Mouse (Mus musculus) midbrain, embryonic 14.5 days (tissue): Measurements from ENCODE around the gene Gata2. TPM values are rescaled to one million over a fixed set of nuclear protein-coding genes. Genes with fewer than 3 reads are reported as not detected.

Experiments
- ATAC-seq: fragments of 200-750 bp; cut with Nextera tagmentation; 2 replicates; pipeline ENCODE4 v1.8.0; 2017; ENCODE audit warnings: moderate number of reproducible peaks, moderate library complexity; ENCODE audit not compliant: low FRiP score, low TSS enrichment
- DNase-seq: peaks from one replicate; pipeline ENCODE4 v3.0.0-alpha.2; 2015
- H3K27ac ChIP-seq: fragments of 300-500 bp; sonication (generic); replicated peaks from 2 replicates; pipeline ENCODE4 v1.5.1; 2014; ENCODE audit warnings: mild to moderate bottlenecking, low read depth, low read length, moderate library complexity
- H3K27me3 ChIP-seq: fragments of 300-500 bp; sonication (generic); 2 replicates; pipeline ENCODE4 v1.6.1; 2014; ENCODE audit warnings: low read length, control low read depth, mixed read lengths; ENCODE audit not compliant: control insufficient read depth, insufficient read depth
- H3K36me3 ChIP-seq: fragments of 300-500 bp; sonication (generic); 2 replicates; pipeline ENCODE4 v1.6.1; 2014; ENCODE audit warnings: low read length, control low read depth; ENCODE audit not compliant: control insufficient read depth, insufficient read depth
- H3K4me1 ChIP-seq: fragments of 300-500 bp; sonication (generic); 2 replicates; pipeline ENCODE4 v1.6.1; 2014; ENCODE audit warnings: mild to moderate bottlenecking, antibody characterized with exemption, low read length, control low read depth; ENCODE audit not compliant: control insufficient read depth, insufficient read depth
- H3K4me2 ChIP-seq: fragments of 300-500 bp; sonication (generic); 2 replicates; pipeline ENCODE4 v1.6.1; 2014; ENCODE audit warnings: mild to moderate bottlenecking, low read length, moderate library complexity
- H3K4me3 ChIP-seq: fragments of 300-500 bp; sonication (generic); replicated peaks from 2 replicates; pipeline ENCODE4 v1.5.1; 2014; ENCODE audit warnings: low read depth, low read length
- H3K9ac ChIP-seq: fragments of 300-500 bp; sonication (generic); replicated peaks from 2 replicates; pipeline ENCODE4 v1.6.1; 2014; ENCODE audit warnings: mild to moderate bottlenecking, low read length, moderate library complexity
- H3K9me3 ChIP-seq: fragments of 300-500 bp; sonication (generic); 2 replicates; pipeline ENCODE4 v1.6.1; 2016; ENCODE audit warnings: low read length, control low read depth, mixed read lengths; ENCODE audit not compliant: control insufficient read depth
- WGBS: fragments of 180-500 bp; shearing (Covaris S2); extraction: QIAGEN DNeasy Blood & Tissue Kit; methylation state at CpG from one replicate; pipeline ENCODE4 v1.1.7; 2014; 5-methylcytosine and 5-hydroxymethylcytosine counted together
- polyA plus RNA-seq: library from polyadenylated mRNA; unstranded; fragments of >200 nt; fragmentation: Nextera tagmentation; extraction: Ambion mirVana; gene quantifications from 2 replicates; pipeline ENCODE4 v1.2.1, GENCODE M21; 2014

Gene Gata2
- polyA plus RNA-seq, 1 experiment from 2014 or later = 23.0 TPM

GRCm38 (mm10) chr6:88202921-88203690, 9.4 kb downstream of the Gata2 start:
- Histone ChIP-seq H3K27me3 (peaks cover 87% of the 10 kb centered on the region), H3K4me2 (peak overlapping the region; percentile 33), H3K4me1 (peaks cover 25% of the 10 kb centered on the region), H3K27ac (no peak overlapping the region), H3K9ac (no peak overlapping the region; the same call in 1 of the 2 replicates), H3K9me3 (no peaks in the 10 kb centered on the region), H3K36me3 (no peaks in the 10 kb centered on the region), H3K4me3 (no peak overlapping the region)
- 3% methylated on average over 24 of the region's 24 CpGs for WGBS
- DNase-seq (peak; percentile 49), ATAC-seq (0 out of 2 replicates have a peak, but pooled peaks have one; percentile 37)

- Histone ChIP-seq H3K4me2 (no peak overlapping the region), H3K27me3 (peaks cover 79% of the 10 kb centered on the region), H3K4me3 (no peak overlapping the region), H3K9me3 (no peaks in the 10 kb centered on the region), H3K27ac (no peak overlapping the region), H3K9ac (no peak overlapping the region; the same call in 1 of the 2 replicates), H3K36me3 (no peaks in the 10 kb centered on the region), H3K4me1 (peaks cover 17% of the 10 kb centered on the region; the same call in 1 of the 2 replicates)
- WGBS = 11% methylated on average over 9 of the region's 10 CpGs
- DNase-seq (peak; percentile 11), ATAC-seq (no peak)
Observed at GRCm38 (mm10) chr6:88203791-88204405, 10.2 kb downstream of the Gata2 start.

GRCm38 (mm10) chr6:88204531-88205385, 11.1 kb downstream of the Gata2 start:
- Histone ChIP-seq H3K27ac (no peak overlapping the region), H3K4me3 (no peak overlapping the region), H3K9ac (no peak overlapping the region), H3K36me3 (no peaks in the 10 kb centered on the region), H3K4me1 (peaks cover 10% of the 10 kb centered on the region; the same call in 1 of the 2 replicates), H3K9me3 (no peaks in the 10 kb centered on the region), H3K4me2 (no peak overlapping the region), H3K27me3 (peaks cover 70% of the 10 kb centered on the region)
- DNase-seq (peak; percentile 29), ATAC-seq (no peak)
- 6% methylated on average over 25 of the region's 25 CpGs for WGBS

- H3K36me3 ChIP-seq = no peaks in the 10 kb centered on the region
- 11% methylated on average over 7 of the region's 7 CpGs for WGBS
- H3K27me3 ChIP-seq = peaks cover 64% of the 10 kb centered on the region
Observed at GRCm38 (mm10) chr6:88205386-88205700, 11.7 kb downstream of the Gata2 start.

GRCm38 (mm10) chr6:88205937-88206336, 12.2 kb downstream of the Gata2 start:
- 10% methylated on average over 9 of the region's 9 CpGs for WGBS
- Histone ChIP-seq H3K9ac (no peak overlapping the region), H3K4me3 (no peak overlapping the region), H3K4me2 (no peak overlapping the region), H3K27me3 (peaks cover 58% of the 10 kb centered on the region), H3K9me3 (no peaks in the 10 kb centered on the region), H3K4me1 (0 out of 2 replicates have a peak, but pooled peaks cover 5% of the 10 kb centered on the region), H3K27ac (no peak overlapping the region), H3K36me3 (no peaks in the 10 kb centered on the region)
- ATAC-seq (no peak), DNase-seq (peak; percentile 12)

More at GRCm38 (mm10) chr6:88205386-88205700, 11.7 kb downstream of the Gata2 start:
- peak; percentile 18 for DNase-seq
- Histone ChIP-seq H3K9me3 (no peaks in the 10 kb centered on the region), H3K27ac (no peak overlapping the region), H3K4me1 (0 out of 2 replicates have a peak, but pooled peaks cover 5% of the 10 kb centered on the region), H3K4me2 (no peak overlapping the region), H3K4me3 (no peak overlapping the region), H3K9ac (no peak overlapping the region)
- no peak for ATAC-seq

GRCm38 (mm10) chr6:88206566-88206965, 12.9 kb downstream of the Gata2 start:
- ATAC-seq = no peak
- 0 out of 2 replicates have a peak, but pooled peaks cover 5% of the 10 kb centered on the region for H3K4me1 ChIP-seq
- H3K27ac ChIP-seq = no peak overlapping the region
- DNase-seq = no peak
- no peak overlapping the region for H3K9ac ChIP-seq
- H3K9me3 ChIP-seq = no peaks in the 10 kb centered on the region
- no peak overlapping the region for H3K4me2 ChIP-seq
- peaks cover 52% of the 10 kb centered on the region for H3K27me3 ChIP-seq
- 42% methylated on average over 7 of the region's 7 CpGs for WGBS
- no peak overlapping the region for H3K4me3 ChIP-seq
- H3K36me3 ChIP-seq = no peaks in the 10 kb centered on the region

- Histone ChIP-seq H3K27ac (no peak overlapping the region), H3K36me3 (no peaks in the 10 kb centered on the region), H3K4me3 (no peak overlapping the region), H3K4me2 (no peak overlapping the region), H3K9me3 (no peaks in the 10 kb centered on the region), H3K9ac (no peak overlapping the region), H3K27me3 (peaks cover 43% of the 10 kb centered on the region), H3K4me1 (0 out of 2 replicates have a peak, but pooled peaks cover 5% of the 10 kb centered on the region)
- WGBS = 89% methylated on average over 10 of the region's 10 CpGs
- DNase-seq = no peak
- no peak for ATAC-seq
Observed at GRCm38 (mm10) chr6:88207403-88208033, 13.8 kb downstream of the Gata2 start.

GRCm38 (mm10) chr6:88208321-88208720, 14.6 kb downstream of the Gata2 start:
- DNase-seq (no peak), ATAC-seq (no peak)
- H3K9me3 ChIP-seq = no peaks in the 10 kb centered on the region
- H3K4me2 ChIP-seq = no peak overlapping the region
- H3K4me3 ChIP-seq = no peak overlapping the region
- peaks cover 41% of the 10 kb centered on the region for H3K27me3 ChIP-seq
- no peak overlapping the region for H3K9ac ChIP-seq
- H3K27ac ChIP-seq = no peak overlapping the region
- no peaks in the 10 kb centered on the region for H3K36me3 ChIP-seq
- H3K4me1 ChIP-seq = 0 out of 2 replicates have a peak, but pooled peaks cover 5% of the 10 kb centered on the region
- 92% methylated on average over 3 of the region's 3 CpGs for WGBS
